Mouse (Mus musculus) bone marrow, adult 2 months (tissue): Measurements from ENCODE around the gene Cpne5.

ENCODE experiments used
- CTCF ChIP-seq: fragments of 200-500 bp; IDR thresholded peaks from 2 replicates; pipeline ENCODE4 v1.5.1; 2011; ENCODE audit warnings: low read length, control low read depth; ENCODE audit not compliant: control insufficient read depth, insufficient read depth
- POLR2A ChIP-seq: fragments of 200-500 bp; IDR thresholded peaks from 2 replicates; pipeline ENCODE4 v1.6.1; 2011; ENCODE audit warnings: low read depth, mild to moderate bottlenecking, control low read depth, low read length, borderline replicate concordance; ENCODE audit not compliant: control insufficient read depth

DNA sequence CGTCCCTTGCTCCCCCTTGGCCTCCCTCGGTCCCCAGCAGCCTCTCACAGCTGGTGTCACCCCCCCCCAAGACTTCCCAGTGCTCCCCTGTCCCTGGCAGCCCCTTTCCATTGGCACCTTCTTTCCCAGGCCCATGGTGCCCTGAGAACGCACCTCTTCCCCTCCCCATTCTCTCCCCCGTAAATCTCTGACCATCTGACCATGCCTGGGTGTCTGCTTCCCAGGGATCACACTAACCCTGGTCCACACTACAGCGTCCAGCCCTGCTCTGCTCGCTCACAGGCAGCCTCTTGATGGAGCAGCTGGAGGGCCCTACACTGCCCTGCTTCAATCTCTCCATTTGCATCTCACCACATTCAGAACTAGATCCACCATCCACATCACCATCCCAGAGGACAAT lies 18.5 kb upstream of the Cpne5 start:
- TF ChIP-seq CTCF (no peak), POLR2A (no peak)
